Mouse (Mus musculus) heart, embryonic 12.5 days (tissue): Measurements from ENCODE around the gene Gm30302. TPM values are rescaled to one million over a fixed set of nuclear protein-coding genes. Genes with fewer than 3 reads are reported as not detected.
"Not testable (repeated sequence)": the region's sequence is repeated elsewhere in the genome, so short reads cannot be mapped to it uniquely, and the experiment has no call there.

Source experiments
- ATAC-seq: fragments of 200-750 bp; cut with Nextera tagmentation; 2 replicates; pipeline ENCODE4 v1.8.0; 2017; ENCODE audit warnings: moderate TSS enrichment, moderate library complexity; ENCODE audit not compliant: insufficient number of reproducible peaks, low FRiP score
- H3K27ac ChIP-seq: fragments of 300-500 bp; sonication (generic); 2 replicates; pipeline ENCODE4 v1.5.1; 2016; ENCODE audit warnings: mild to moderate bottlenecking, moderate library complexity; ENCODE audit not compliant: poor library complexity, severe bottlenecking
- H3K27me3 ChIP-seq: fragments of 300-500 bp; sonication (generic); replicated peaks from 2 replicates; pipeline ENCODE4 v1.6.1; 2016; ENCODE audit warnings: mild to moderate bottlenecking, moderate library complexity
- H3K36me3 ChIP-seq: fragments of 300-500 bp; sonication (generic); 2 replicates; pipeline ENCODE4 v1.6.1; 2016; ENCODE audit warnings: mild to moderate bottlenecking, moderate library complexity
- H3K4me1 ChIP-seq: fragments of 300-500 bp; sonication (generic); replicated peaks from 2 replicates; pipeline ENCODE4 v1.6.1; 2016; ENCODE audit warnings: mild to moderate bottlenecking
- H3K4me2 ChIP-seq: fragments of 300-500 bp; sonication (generic); 2 replicates; pipeline ENCODE4 v1.6.1; 2016; ENCODE audit warnings: mild to moderate bottlenecking, moderate library complexity
- H3K4me3 ChIP-seq: fragments of 300-500 bp; sonication (generic); 2 replicates; pipeline ENCODE4 v1.5.1; 2016; ENCODE audit warnings: mild to moderate bottlenecking
- H3K9ac ChIP-seq: fragments of 300-500 bp; sonication (generic); 2 replicates; pipeline ENCODE4 v1.6.1; 2016; ENCODE audit warnings: mild to moderate bottlenecking, moderate library complexity
- H3K9me3 ChIP-seq: fragments of 300-500 bp; sonication (generic); replicated peaks from 2 replicates; pipeline ENCODE4 v1.6.1; 2016; ENCODE audit warnings: mild to moderate bottlenecking, moderate library complexity
- WGBS: fragments of 180-500 bp; shearing (Covaris S2); methylation state at CpG from one replicate; pipeline ENCODE4 v1.1.7; 2016; 5-methylcytosine and 5-hydroxymethylcytosine counted together
- polyA plus RNA-seq: library from polyadenylated mRNA; unstranded; fragments of >200 nt; fragmentation: Nextera tagmentation; extraction: Ambion mirVana; gene quantifications from 2 replicates; pipeline ENCODE4 v1.2.1, GENCODE M21; 2016

The Gm30302 gene
- polyA plus RNA-seq, 1 experiment from 2014 or later, result not detected

DNA sequence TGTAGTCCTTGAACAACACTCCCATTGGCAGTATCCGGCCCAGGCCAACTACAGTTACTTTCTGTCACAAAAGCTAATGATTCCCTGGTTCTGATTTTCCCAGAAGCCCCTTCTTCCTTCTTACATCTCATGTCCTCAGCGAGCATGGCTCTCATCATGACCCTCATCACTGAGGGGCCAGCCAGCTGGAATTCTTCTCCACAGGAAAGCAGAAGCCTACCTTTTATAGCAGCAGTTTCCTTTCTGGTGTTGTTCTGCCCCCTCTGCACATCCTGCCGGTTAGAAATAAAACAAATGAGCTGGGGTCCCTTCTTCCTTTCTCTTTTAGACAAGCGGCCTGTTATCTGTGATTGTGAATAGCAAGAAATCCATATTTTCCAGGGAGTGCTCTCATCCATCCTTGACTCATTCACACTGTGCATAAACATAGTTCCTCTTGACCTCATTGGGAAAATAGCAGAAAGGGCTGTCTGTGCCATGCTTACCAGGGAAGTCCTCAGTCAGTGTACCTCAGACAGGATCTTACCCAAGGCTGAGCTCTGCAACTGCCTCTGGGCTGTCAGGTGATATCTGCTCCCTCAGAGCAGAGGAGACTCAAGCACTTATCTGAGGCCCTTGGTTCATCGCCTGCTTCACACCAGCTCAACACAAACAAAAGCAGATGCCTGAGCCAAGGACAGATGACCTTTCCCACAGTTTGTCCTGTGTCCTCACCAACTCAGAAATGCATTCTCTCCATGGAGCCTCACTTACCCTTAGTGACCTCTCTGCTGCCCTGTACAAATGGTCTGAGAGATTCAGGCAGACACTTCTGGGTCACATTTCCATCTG lies 10.0 kb downstream of the Gm30302 start:
- peak; percentile 84 for ATAC-seq

DNA sequence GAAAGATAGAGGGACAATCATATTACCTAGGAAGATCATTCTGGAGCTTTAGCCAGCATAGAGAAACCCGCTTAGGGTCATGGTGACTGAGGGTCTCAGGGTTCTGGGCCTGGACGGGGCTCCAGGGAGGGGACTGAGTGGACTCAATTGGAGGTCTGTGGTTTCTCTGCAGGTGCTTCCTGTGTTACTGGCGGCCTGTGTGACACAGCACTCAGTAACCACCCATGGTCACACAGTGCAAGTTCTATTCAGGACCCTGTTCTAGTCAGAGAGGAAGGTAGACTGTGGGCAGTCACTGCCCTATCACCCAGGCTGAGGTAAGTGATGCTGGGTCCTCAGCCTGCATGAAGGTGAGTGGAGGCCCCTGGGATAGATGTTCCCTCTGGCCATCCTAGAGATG lies 14.9 kb downstream of the Gm30302 start:
- Histone ChIP-seq H3K27me3 (no peaks in the 10 kb centered on the region), H3K9me3 (no peaks in the 10 kb centered on the region), H3K27ac (no peak overlapping the region), H3K9ac (no peak overlapping the region), H3K36me3 (no peaks in the 10 kb centered on the region), H3K4me2 (no peak overlapping the region), H3K4me3 (no peak overlapping the region), H3K4me1 (peaks cover 10% of the 10 kb centered on the region)
- 75% methylated on average over 3 of the region's 3 CpGs for WGBS
- ATAC-seq, result no peak

More for the DNA sequence above, 10.0 kb downstream of the Gm30302 start:
- H3K9me3 ChIP-seq, result no peaks in the 10 kb centered on the region
- no peaks in the 10 kb centered on the region for H3K36me3 ChIP-seq
- H3K27ac ChIP-seq, result peak overlapping the region; percentile 80
- H3K27me3 ChIP-seq, result no peaks in the 10 kb centered on the region
- no peak overlapping the region for H3K9ac ChIP-seq
- no peak overlapping the region for H3K4me2 ChIP-seq
- H3K4me1 ChIP-seq, result peaks cover 23% of the 10 kb centered on the region
- H3K4me3 ChIP-seq, result no peak overlapping the region
- WGBS, result 35% methylated on average over 5 of the region's 5 CpGs

DNA sequence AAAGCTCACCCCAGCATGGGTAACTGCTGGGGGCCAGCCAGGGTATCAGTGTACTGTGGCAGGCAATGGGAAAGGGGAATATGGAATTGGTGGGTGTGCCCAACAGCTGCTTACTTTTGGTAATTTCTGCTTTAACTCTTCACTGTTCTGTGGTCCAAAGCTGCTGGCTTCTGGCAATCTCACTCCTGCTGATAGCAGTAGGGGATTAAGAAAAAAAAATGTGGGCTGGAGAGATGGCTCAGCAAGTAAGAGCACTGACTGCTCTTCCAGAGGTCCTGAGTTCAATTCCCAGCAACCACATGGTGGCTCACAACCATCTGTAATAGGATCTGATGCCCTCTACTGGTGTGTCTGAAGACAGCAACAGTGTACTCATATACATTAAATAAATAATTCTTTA lies 27.3 kb downstream of the Gm30302 start:
- not testable (repeated sequence) for ATAC-seq

DNA sequence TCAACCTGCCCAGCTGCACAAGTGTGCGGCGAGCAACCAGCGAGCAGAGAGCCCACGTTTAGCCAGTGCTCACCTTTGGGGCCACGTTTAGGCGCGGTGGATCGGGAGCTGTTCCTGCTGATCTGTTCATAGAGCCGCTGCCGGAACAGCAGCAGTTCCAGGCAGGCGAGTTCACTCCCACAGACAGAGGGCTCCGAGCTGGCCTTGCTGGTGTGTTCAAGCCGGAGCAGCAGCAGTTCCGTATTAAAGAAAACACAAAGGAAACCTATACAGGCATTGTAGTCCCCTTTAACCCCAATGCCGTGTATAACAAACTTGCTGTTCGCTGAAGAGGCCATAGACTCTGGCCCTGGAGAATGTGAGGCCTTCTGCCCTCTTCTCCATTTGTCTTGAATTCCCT lies 29.7 kb downstream of the Gm30302 start:
- Histone ChIP-seq H3K27me3 (no peaks in the 10 kb centered on the region), H3K9ac (no peak overlapping the region), H3K4me1 (no peaks in the 10 kb centered on the region), H3K27ac (no peak overlapping the region), H3K4me3 (no peak overlapping the region), H3K4me2 (no peak overlapping the region), H3K36me3 (no peaks in the 10 kb centered on the region), H3K9me3 (no peaks in the 10 kb centered on the region)
- no peak for ATAC-seq
- WGBS, result 84% methylated on average over 16 of the region's 16 CpGs

More for the DNA sequence above, 27.3 kb downstream of the Gm30302 start:
- not testable (repeated sequence) for H3K27ac ChIP-seq, H3K4me3 ChIP-seq, H3K36me3 ChIP-seq, H3K4me2 ChIP-seq, H3K4me1 ChIP-seq, H3K9ac ChIP-seq, H3K9me3 ChIP-seq, H3K27me3 ChIP-seq

DNA sequence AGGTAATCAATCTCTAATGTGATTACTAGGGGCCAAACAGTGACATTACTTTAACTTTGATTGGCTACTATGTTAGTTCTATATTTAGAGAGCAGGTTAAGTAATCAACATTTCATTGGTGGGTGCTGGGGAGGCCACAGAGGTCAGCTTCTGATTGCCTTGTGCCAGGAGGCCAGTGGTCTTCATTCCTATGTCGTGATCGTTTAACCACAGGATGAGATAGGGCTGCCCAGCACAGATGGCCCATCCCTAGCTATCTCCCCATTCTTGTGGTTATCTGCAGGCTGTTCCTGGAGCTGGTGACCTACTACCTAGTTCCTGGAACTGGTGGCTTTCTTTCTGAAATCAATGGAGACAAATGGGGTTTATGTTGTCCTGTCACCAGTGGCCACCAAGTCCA lies 30.8 kb downstream of the Gm30302 start:
- H3K9ac ChIP-seq, result no peak overlapping the region
- H3K4me2 ChIP-seq, result no peak overlapping the region
- H3K27me3 ChIP-seq, result no peaks in the 10 kb centered on the region
- no peaks in the 10 kb centered on the region for H3K4me1 ChIP-seq
- no peaks in the 10 kb centered on the region for H3K9me3 ChIP-seq
- WGBS, result 26% methylated on average over 2 of the region's 2 CpGs
- no peaks in the 10 kb centered on the region for H3K36me3 ChIP-seq
- no peak overlapping the region for H3K4me3 ChIP-seq
- no peak overlapping the region for H3K27ac ChIP-seq
- ATAC-seq, result no peak

DNA sequence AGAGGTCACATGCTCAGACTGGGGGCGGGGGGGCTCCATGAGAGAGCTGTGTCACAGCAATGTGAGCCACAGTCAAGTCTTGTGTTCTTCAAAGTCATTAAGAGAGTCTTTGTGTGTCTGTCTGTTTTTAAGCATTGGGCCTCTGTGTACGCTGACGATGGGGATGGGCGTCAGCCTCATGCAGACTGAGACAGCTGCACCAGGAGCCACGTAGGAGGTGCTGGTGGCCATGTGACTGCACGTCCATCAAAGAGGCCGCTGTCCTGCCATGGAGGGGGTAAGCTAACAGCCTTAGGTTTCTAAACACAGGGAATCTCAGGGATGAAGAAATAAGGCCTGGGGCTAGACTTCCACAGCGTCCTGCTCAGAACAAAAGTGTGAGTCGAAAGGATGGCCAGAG lies 32.5 kb downstream of the Gm30302 start:
- ATAC-seq, result no peak
- H3K9me3 ChIP-seq, result no peaks in the 10 kb centered on the region
- no peak overlapping the region for H3K4me2 ChIP-seq
- 72% methylated on average over 9 of the region's 9 CpGs for WGBS
- no peak overlapping the region for H3K4me3 ChIP-seq
- H3K9ac ChIP-seq, result no peak overlapping the region
- H3K27me3 ChIP-seq, result no peaks in the 10 kb centered on the region
- no peaks in the 10 kb centered on the region for H3K4me1 ChIP-seq
- no peaks in the 10 kb centered on the region for H3K36me3 ChIP-seq
- H3K27ac ChIP-seq, result no peak overlapping the region

DNA sequence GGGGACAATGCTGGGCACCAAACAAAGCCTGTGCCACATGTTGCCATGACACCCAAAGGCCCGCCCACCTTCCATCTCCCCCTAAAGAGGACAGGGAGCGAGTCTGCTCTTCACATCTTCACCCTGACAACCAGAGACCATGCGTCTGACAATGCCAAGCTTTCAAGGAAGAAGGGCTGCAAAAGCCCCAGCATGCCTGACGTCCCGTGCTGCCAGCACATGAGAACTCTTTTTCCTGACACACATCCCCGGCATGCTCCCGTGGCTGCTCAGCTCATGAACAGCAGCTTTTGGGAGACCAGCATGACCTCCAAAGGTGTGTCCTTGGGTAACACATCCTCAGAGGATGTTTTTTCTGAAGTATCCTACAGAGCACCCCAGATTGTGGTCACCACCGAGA lies 33.5 kb downstream of the Gm30302 start:
- Histone ChIP-seq H3K27ac (no peak overlapping the region), H3K4me1 (no peaks in the 10 kb centered on the region), H3K9me3 (no peaks in the 10 kb centered on the region), H3K36me3 (no peaks in the 10 kb centered on the region), H3K4me3 (no peak overlapping the region), H3K27me3 (no peaks in the 10 kb centered on the region), H3K4me2 (no peak overlapping the region), H3K9ac (no peak overlapping the region)
- WGBS, result 86% methylated on average over 8 of the region's 8 CpGs
- ATAC-seq, result no peak

DNA sequence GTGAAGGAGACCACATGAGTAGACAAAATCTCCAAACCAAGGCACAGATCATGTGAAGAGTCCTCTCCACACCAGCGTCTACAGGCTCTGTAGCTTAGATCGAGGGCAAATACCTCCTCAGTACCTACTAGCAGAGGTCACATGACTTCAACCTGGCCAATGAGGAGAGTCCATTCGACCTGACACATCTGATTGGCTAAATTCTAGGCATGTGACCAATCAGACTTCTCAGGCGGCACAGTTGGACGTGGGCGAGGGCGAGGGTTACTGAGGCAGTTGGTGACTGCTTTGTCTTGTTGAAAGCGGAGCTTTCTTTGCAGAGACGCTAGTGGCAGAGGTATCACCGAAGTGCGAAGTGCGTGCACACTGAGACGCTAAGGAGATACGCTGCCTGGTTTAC lies 36.6 kb downstream of the Gm30302 start:
- Histone ChIP-seq H3K27ac (no peak overlapping the region), H3K9ac (no peak overlapping the region), H3K4me3 (no peak overlapping the region), H3K4me2 (no peak overlapping the region), H3K27me3 (no peaks in the 10 kb centered on the region), H3K36me3 (no peaks in the 10 kb centered on the region), H3K9me3 (no peaks in the 10 kb centered on the region), H3K4me1 (no peaks in the 10 kb centered on the region)
- ATAC-seq, result no peak
- 89% methylated on average over 14 of the region's 14 CpGs for WGBS

DNA sequence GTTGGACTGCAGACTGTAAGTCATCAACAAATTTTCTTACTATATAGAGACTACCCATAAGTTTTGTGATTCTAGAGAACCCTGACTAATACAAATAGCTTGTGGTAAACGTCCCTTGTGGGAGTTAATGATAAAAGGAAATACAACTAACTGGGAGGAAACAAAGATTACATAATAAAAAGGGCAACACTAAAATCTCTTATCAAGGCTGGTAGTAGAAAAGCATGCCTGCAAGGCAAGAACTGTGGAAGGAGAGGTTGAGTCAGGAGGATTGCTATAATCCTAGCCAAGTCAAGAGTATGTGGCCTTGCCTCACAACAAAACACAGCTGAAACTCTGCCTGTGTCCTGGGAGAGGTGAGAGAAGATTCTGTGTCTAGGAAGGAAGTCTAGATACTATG lies 38.1 kb downstream of the Gm30302 start:
- Histone ChIP-seq H3K4me3 (no peak overlapping the region), H3K27ac (no peak overlapping the region), H3K9me3 (no peaks in the 10 kb centered on the region), H3K4me2 (no peak overlapping the region), H3K36me3 (no peaks in the 10 kb centered on the region), H3K27me3 (no peaks in the 10 kb centered on the region), H3K9ac (no peak overlapping the region), H3K4me1 (no peaks in the 10 kb centered on the region)
- WGBS, result 42% methylated on average over 1 of the region's 1 CpGs
- no peak for ATAC-seq

DNA sequence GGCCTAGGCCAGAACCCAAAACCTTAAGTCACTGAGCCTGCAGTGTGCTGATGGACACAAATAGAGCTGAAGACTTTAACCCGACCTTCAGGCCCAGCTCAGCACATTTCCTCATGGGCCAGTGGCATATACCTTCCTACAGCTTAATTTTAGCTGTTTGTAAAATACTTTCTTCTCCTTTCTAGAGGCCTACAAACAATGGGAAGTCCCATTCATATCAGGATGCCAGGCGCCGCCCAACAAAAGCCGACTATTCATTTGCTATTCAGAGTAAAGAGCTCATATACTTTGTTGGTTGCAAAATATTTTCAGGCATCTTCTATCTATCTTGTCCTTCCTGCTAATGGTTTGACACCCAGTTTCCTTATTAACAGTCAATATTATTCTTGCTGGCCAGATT lies 40.8 kb downstream of the Gm30302 start:
- Histone ChIP-seq H3K4me3 (no peak overlapping the region), H3K9ac (no peak overlapping the region), H3K9me3 (no peaks in the 10 kb centered on the region), H3K27ac (no peak overlapping the region), H3K4me1 (no peaks in the 10 kb centered on the region), H3K27me3 (no peaks in the 10 kb centered on the region), H3K4me2 (no peak overlapping the region), H3K36me3 (no peaks in the 10 kb centered on the region)
- ATAC-seq, result no peak
- WGBS, result 83% methylated on average over 4 of the region's 4 CpGs

DNA sequence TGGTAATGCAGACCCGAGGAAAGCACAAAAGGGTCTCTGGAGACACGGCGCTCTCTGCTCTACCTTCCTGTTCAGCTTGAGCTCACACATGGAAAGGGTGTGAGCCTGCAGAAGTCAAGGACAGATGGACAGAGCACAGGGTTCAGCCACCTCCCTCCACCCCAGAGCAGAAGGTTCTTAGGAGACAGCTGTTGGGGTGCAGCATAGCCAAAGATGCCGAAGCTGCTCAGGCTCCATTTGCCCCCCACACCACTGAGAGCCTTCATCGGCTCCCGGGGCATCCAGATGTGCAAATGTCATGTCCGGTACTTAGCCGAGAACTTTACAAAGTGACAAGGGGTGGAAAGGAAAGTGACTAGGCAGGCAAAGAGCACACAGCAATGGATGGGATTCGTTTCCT lies 42.2 kb downstream of the Gm30302 start:
- no peak overlapping the region for H3K27ac ChIP-seq
- no peaks in the 10 kb centered on the region for H3K9me3 ChIP-seq
- no peaks in the 10 kb centered on the region for H3K27me3 ChIP-seq
- no peaks in the 10 kb centered on the region for H3K36me3 ChIP-seq
- H3K9ac ChIP-seq, result no peak overlapping the region
- ATAC-seq, result no peak
- no peak overlapping the region for H3K4me2 ChIP-seq
- no peak overlapping the region for H3K4me3 ChIP-seq
- no peaks in the 10 kb centered on the region for H3K4me1 ChIP-seq
- 84% methylated on average over 9 of the region's 9 CpGs for WGBS
